Comparison of ENCODE assay signal across 7 mouse cellular contexts in genomic region chr3:96727343-96727827, GRCm38 (mm10). TPM values are rescaled to one million over a fixed set of nuclear protein-coding genes. Genes with fewer than 3 reads are reported as not detected.
DNase-seq lines count a peak whose midpoint lies in the region; ATAC-seq and TF ChIP-seq lines count a peak whose summit lies in the region.

Gene Polr3c, minus strand, starts transcription at chr3:96727628.
Gene Rnf115, plus strand, starts transcription at chr3:96727664.

- WGBS in embryonic facial prominence, embryonic 12.5 days: under 1% methylated on average over 50 of the region's 52 CpGs
- under 1% methylated on average over 52 of the region's 52 CpGs for WGBS in kidney, adult 2 months
- under 1% methylated on average over 52 of the region's 52 CpGs for WGBS in limb, embryonic 12.5 days
- under 1% methylated on average over 51 of the region's 52 CpGs for WGBS in midbrain, embryonic 15.5 days
- WGBS in spleen, adult 2 months: 2% methylated on average over 44 of the region's 52 CpGs

- no peaks in the 10 kb centered on the region for H3K27me3 ChIP-seq in embryonic facial prominence, embryonic 12.5 days
- no peaks in the 10 kb centered on the region for H3K27me3 ChIP-seq in kidney, adult 2 months (replicated peaks; ENCODE audit: control insufficient read depth, insufficient read depth, low read length)
- no peaks in the 10 kb centered on the region for H3K27me3 ChIP-seq in limb, embryonic 12.5 days
- no peaks in the 10 kb centered on the region for H3K27me3 ChIP-seq in midbrain, embryonic 15.5 days (replicated peaks)
- no peaks in the 10 kb centered on the region for H3K27me3 ChIP-seq in spleen, adult 2 months (ENCODE audit: control insufficient read depth, insufficient read depth, low read length)

- no peaks in the 10 kb centered on the region for H3K9me3 ChIP-seq in embryonic facial prominence, embryonic 12.5 days
- H3K9me3 ChIP-seq in limb, embryonic 12.5 days: no peaks in the 10 kb centered on the region
- H3K9me3 ChIP-seq in midbrain, embryonic 15.5 days: no peaks in the 10 kb centered on the region

- peak within 1 kb of the TSS; percentile 83 for H3K27ac ChIP-seq in embryonic facial prominence, embryonic 12.5 days
- H3K27ac ChIP-seq in kidney, adult 2 months (ENCODE audit: insufficient read depth, low read depth, low read length): peak within 1 kb of the TSS; percentile 91
- peak within 1 kb of the TSS; percentile 82 for H3K27ac ChIP-seq in limb, embryonic 12.5 days
- H3K27ac ChIP-seq in midbrain, embryonic 15.5 days: peak within 1 kb of the TSS; percentile 86
- H3K27ac ChIP-seq in spleen, adult 2 months (ENCODE audit: insufficient read depth, low read length): peak within 1 kb of the TSS; percentile 89

- peak within 1 kb of the TSS; percentile 67 for H3K4me2 ChIP-seq in embryonic facial prominence, embryonic 12.5 days (replicated peaks)
- peak within 1 kb of the TSS; percentile 76 for H3K4me2 ChIP-seq in limb, embryonic 12.5 days
- H3K4me2 ChIP-seq in midbrain, embryonic 15.5 days: peak within 1 kb of the TSS; percentile 59

- peak within 1 kb of the TSS; percentile 77 for H3K4me3 ChIP-seq in embryonic facial prominence, embryonic 12.5 days
- H3K4me3 ChIP-seq in kidney, adult 2 months (ENCODE audit: insufficient read depth, low read depth, low read length): peak within 1 kb of the TSS; percentile 92
- peak within 1 kb of the TSS; percentile 91 for H3K4me3 ChIP-seq in limb, embryonic 12.5 days (replicated peaks)
- peak within 1 kb of the TSS; percentile 79 for H3K4me3 ChIP-seq in midbrain, embryonic 15.5 days
- H3K4me3 ChIP-seq in spleen, adult 2 months (ENCODE audit: extremely low read depth, insufficient read depth, insufficient read length): peak within 1 kb of the TSS; percentile 83

- no peak for TF ChIP-seq CTCF in kidney, adult 2 months (conservative IDR thresholded peaks at IDR 0.05; ENCODE audit: insufficient read depth, insufficient read length, low read depth, low read length)
- TF ChIP-seq CTCF in spleen, adult 2 months (IDR thresholded peaks at IDR 0.05; ENCODE audit: extremely low read depth, insufficient read depth, insufficient read length, insufficient replicate concordance): no peak

- peak; percentile 98 for DNase-seq in adrenal gland, postnatal 25 days
- peak; percentile 95 to 99 for DNase-seq in heart, adult 18-20 months
- peak; percentile 98 for DNase-seq in kidney, adult 2 months
- DNase-seq in spleen, adult 2 months (ENCODE audit: low read depth in 1 of 2, low spot score in 2 of 2): peak; percentile 86 to 96

- H3K9ac ChIP-seq in embryonic facial prominence, embryonic 12.5 days: peak within 1 kb of the TSS; percentile 84
- peak within 1 kb of the TSS; percentile 88 for H3K9ac ChIP-seq in limb, embryonic 12.5 days (replicated peaks)
- peak within 1 kb of the TSS; percentile 79 for H3K9ac ChIP-seq in midbrain, embryonic 15.5 days

- TF ChIP-seq POLR2A in kidney, adult 2 months (IDR thresholded peaks at IDR 0.05; ENCODE audit: low read depth, low read length): peak; percentile 35
- peak; percentile 53; the same call in 1 of the 2 replicates for TF ChIP-seq POLR2A in spleen, adult 2 months (IDR thresholded peaks at IDR 0.05; ENCODE audit: low read depth, low read length)

- peaks cover 18% of the 10 kb centered on the region for H3K36me3 ChIP-seq in embryonic facial prominence, embryonic 12.5 days
- no peaks in the 10 kb centered on the region; the same call in 1 of the 2 replicates for H3K36me3 ChIP-seq in kidney, adult 2 months (ENCODE audit: control insufficient read depth, insufficient read depth, low read length)
- peaks cover 19% of the 10 kb centered on the region for H3K36me3 ChIP-seq in limb, embryonic 12.5 days
- H3K36me3 ChIP-seq in midbrain, embryonic 15.5 days (replicated peaks): peaks cover 8% of the 10 kb centered on the region; the same call in 1 of the 2 replicates
- peaks cover 9% of the 10 kb centered on the region for H3K36me3 ChIP-seq in spleen, adult 2 months (ENCODE audit: control insufficient read depth, insufficient read depth, low read length)

- peaks cover 14% of the 10 kb centered on the region; the same call in 1 of the 2 replicates for H3K4me1 ChIP-seq in embryonic facial prominence, embryonic 12.5 days
- H3K4me1 ChIP-seq in kidney, adult 2 months (ENCODE audit: control insufficient read depth, insufficient read depth, low read length): peaks cover 23% of the 10 kb centered on the region
- peaks cover 10% of the 10 kb centered on the region for H3K4me1 ChIP-seq in limb, embryonic 12.5 days (replicated peaks)
- H3K4me1 ChIP-seq in midbrain, embryonic 15.5 days: peaks cover 39% of the 10 kb centered on the region
- H3K4me1 ChIP-seq in spleen, adult 2 months (ENCODE audit: control insufficient read depth, insufficient read depth, insufficient read length): peaks cover 5% of the 10 kb centered on the region

- peak; percentile 96 for ATAC-seq in embryonic facial prominence, embryonic 12.5 days (ENCODE audit: insufficient number of reproducible peaks, insufficient read depth, low FRiP score, low TSS enrichment)
- ATAC-seq in limb, embryonic 12.5 days (ENCODE audit: insufficient number of reproducible peaks, insufficient read depth, low FRiP score, low TSS enrichment, low read depth): peak; percentile 96
- ATAC-seq in midbrain, embryonic 15.5 days (replicated peaks): peak; percentile 98

RNA-seq across cellular contexts. Expression of gene Polr3c, which starts in this region (rescaled TPM):
- total RNA-seq in adrenal gland, postnatal 25 days (2021): 27.5 and 32.4 TPM in 2 replicates
- polyA plus RNA-seq in embryonic facial prominence, embryonic 12.5 days (2016; fragmentation: Nextera tagmentation; extraction: Ambion mirVana): 35.5 and 36.6 TPM in 2 replicates
- 10 to 100 TPM; 23.1 to 26.1 TPM for total RNA-seq in heart, adult 18-20 months (2021)
- polyA plus RNA-seq in kidney, adult 2 months (2012; rRNA removed): 32.2 and 34.6 TPM in 2 replicates
- 38.9 and 40.5 TPM in 2 replicates for polyA plus RNA-seq in limb, embryonic 12.5 days (2016; fragmentation: Nextera tagmentation; extraction: Ambion mirVana)
- polyA plus RNA-seq in midbrain, embryonic 15.5 days (2015; fragmentation: Nextera tagmentation; extraction: Ambion mirVana): 33.7 and 33.8 TPM in 2 replicates
- polyA plus RNA-seq in spleen, adult 2 months (2012; rRNA removed): 24.8 and 26.8 TPM in 2 replicates

RNA-seq across cellular contexts. Expression of gene Rnf115, which starts in this region (rescaled TPM):
- 36.7 and 37.2 TPM in 2 replicates for total RNA-seq in adrenal gland, postnatal 25 days (2021)
- polyA plus RNA-seq in embryonic facial prominence, embryonic 12.5 days (2016; fragmentation: Nextera tagmentation; extraction: Ambion mirVana): 64.5 and 70.3 TPM in 2 replicates
- 10 to 100 TPM; 22.5 to 22.6 TPM for total RNA-seq in heart, adult 18-20 months (2021)
- polyA plus RNA-seq in kidney, adult 2 months (2012; rRNA removed): 20.7 and 23.5 TPM in 2 replicates
- polyA plus RNA-seq in limb, embryonic 12.5 days (2016; fragmentation: Nextera tagmentation; extraction: Ambion mirVana): 64.4 and 66.0 TPM in 2 replicates
- 67.1 and 73.4 TPM in 2 replicates for polyA plus RNA-seq in midbrain, embryonic 15.5 days (2015; fragmentation: Nextera tagmentation; extraction: Ambion mirVana)
- 11.3 and 15.1 TPM in 2 replicates for polyA plus RNA-seq in spleen, adult 2 months (2012; rRNA removed)

Comparison
In these comparisons a context has a peak if more than half of its experiments do, and no peak if none do; other contexts are left out.
1. Peak in every context shown above with its lines: DNase-seq, ATAC-seq, H3K4me3 ChIP-seq and H3K27ac ChIP-seq.